Mouse (Mus musculus): ENCODE measurements at regions not wholly inside any gene's neighbourhood (a gene's known extent, or its start where the extent isn't known, plus 50 kb on each side); places are given as distances from the start of the nearest gene placed in this dataset.

DNA sequence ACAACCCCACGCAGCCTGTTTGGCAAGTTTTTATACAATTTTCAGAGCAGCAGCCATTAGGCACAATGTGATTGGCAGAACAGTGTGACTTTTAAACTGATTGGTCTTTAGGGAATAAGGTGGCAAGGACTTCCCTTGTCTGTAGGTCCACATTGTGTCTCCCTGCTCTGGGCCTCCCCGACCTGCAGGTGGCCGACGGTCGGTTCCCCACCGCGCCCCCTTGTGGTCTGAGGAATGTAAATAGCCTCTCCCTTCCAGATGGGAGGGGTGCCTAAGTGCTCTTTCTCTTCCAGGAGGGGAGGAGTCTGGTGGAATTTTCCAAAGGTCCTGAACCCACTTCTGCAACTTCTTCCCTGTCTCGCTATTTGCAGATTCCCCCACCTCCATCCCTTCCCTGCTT is 52.5 kb upstream of the Prr5 start:
- DNase-seq (ENCODE audit: low read depth, low spot score), result peak; percentile 42

DNA sequence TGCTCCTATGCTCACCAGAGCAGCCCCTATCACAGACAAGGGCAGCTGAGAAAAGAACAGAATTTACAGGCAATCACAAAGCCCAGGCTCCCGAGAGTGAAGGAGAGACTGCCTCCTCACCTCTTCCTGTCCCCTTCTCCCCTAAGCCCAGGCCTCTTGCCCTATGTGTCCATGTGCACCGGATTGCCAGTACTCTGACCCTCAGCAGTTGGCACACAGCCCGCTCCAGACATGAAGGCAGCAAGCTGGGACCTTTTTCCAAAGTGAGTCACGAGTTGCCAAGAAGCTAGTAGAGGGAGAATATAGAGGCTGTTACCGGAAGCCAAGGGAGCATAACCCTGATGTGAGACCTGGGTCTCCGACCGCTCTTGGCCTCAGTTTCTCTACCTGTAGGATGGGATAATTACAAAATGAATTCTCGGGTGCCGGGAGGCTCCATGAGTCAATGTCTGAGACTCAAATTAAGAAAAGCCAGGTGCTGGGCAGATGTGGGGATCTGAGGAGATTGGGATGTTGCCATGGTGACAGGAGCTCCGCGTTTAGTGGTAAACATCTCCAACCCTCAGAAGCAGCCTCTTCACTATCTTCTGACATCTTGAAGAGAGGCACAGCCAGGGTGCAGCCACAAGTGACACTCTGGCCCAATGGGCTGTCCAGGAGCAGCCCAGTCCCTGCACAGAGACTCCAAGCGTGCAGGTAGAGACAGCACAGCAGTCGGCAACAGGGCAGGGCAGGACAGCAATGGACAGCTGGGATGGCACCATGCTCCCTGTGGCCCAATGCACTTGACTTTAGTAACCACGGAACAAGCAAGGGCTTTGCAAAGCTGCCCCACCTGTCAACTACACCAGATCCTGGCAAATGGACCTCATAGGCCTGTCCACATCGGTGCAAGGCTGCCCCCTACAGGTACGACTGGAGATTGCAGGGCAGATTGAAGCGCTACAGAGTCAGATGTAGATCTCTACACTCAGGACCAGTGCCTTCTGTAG is 55.6 kb upstream of the Prr5 start:
- peak; percentile 59 for DNase-seq (ENCODE audit: low read depth, low spot score)

DNA sequence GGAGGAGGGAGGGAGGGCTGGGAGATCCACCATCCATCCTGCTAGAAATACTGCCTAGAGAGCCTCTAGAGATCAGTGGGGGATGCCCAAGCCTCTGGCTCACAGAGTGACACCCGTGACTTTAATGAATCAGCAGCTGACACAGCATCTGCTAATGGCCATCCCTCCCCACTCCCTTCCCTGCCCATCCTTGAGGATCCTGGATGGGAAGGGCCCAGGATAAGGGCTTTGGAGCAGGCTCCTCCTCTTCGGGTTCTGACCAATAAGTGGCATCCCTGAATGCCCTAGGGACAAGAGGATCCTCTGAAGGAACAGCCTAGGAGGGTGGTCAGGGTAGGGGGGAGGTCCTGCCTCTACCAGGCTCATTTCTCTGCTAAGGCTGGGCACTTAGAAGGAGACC is 55.3 kb upstream of the Rtl6 start:
- DNase-seq (ENCODE audit: low read depth, low spot score), result no peak

DNA sequence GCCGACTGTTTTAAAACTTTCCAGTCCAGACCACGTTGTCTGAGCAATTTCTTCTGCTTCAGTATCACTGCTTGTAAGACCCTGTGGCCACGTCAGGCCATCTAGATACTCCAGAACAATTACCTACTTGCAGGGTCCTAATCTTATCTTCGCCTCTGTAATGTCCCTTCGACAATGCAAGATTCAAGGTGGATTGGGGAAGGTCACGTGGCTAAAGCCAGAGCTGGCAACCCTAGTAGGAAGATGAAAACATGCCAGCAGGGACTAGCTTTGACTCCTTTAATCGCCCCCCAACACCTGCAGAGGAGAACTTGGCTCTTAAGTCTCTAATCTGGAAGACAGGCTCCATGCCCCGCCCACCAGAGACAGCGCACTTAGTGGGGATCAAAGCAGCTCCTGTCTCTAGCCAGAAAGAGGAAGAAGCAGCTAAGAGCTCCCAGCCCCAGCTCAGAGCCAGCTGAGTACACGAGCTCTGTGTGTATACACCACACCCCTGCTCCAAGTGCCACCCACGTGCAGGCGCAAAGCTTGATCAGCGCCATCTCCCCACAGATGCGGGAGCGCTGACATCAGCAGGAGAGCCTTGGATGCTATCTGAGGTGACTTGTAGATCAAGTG is 52.3 kb upstream of the Rtl6 start:
- DNase-seq (ENCODE audit: low read depth, low spot score), result no peak

DNA sequence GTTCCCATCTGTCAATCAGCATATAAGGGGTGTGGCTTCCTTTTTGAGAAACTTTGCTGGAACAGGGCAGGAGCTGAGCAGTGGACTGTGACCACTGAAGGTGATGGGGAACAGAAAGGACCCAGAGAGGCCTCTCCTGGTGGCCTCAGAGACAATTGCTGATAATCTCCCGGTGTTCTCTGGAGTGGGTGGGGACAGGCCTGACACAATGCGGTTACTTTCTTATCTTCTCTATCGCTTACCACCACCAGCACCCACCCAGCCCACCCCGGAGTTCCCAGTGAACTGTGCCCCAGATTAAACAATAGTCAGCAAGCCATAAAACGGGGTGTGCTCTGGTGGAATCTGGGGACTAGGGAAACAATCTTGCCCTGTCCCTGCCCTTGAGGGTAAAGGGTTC is 51.4 kb upstream of the Rtl6 start:
- DNase-seq (ENCODE audit: low read depth, low spot score), result no peak
